Mouse (Mus musculus) Muller cell, postnatal 12 days (primary cell): ENCODE results near the gene Heatr4.
"Not testable (repeated sequence)": the region's sequence is repeated elsewhere in the genome, so short reads cannot be mapped to it uniquely, and the experiment has no call there.

Experiments
- DNase-seq: peaks from one replicate; pipeline ENCODE4 v3.0.0-alpha.2; 2015; ENCODE audit errors: inconsistent ontology term

Heatr4 gene

GRCm38 (mm10) chr12:83984752-83985151 is at the start of gene Heatr4:
Gene Heatr4 (minus strand): TSS chr12:83984852.
- DNase-seq, result no peak

GRCm38 (mm10) chr12:84034108-84034507 is 49.5 kb upstream of the Heatr4 start:
- no peak for DNase-seq

GRCm38 (mm10) chr12:84033302-84033701 is 48.6 kb upstream of the Heatr4 start:
- not testable (repeated sequence) for DNase-seq

- DNase-seq, result no peak
Observed at GRCm38 (mm10) chr12:84032854-84033253, 48.2 kb upstream of the Heatr4 start.

GRCm38 (mm10) chr12:84030659-84031332 is 46.1 kb upstream of the Heatr4 start:
- peak; percentile 37 for DNase-seq

- not testable (repeated sequence) for DNase-seq
Observed at GRCm38 (mm10) chr12:84029043-84029442, 44.4 kb upstream of the Heatr4 start.

- DNase-seq, result not testable (repeated sequence)
Observed at GRCm38 (mm10) chr12:84028328-84028727, 43.7 kb upstream of the Heatr4 start.

- no peak for DNase-seq
Observed at GRCm38 (mm10) chr12:84025888-84026287, 41.2 kb upstream of the Heatr4 start.

GRCm38 (mm10) chr12:84023052-84023745 is 38.5 kb upstream of the Heatr4 start:
- DNase-seq, result no peak

- not testable (repeated sequence) for DNase-seq
Observed at GRCm38 (mm10) chr12:84022266-84022665, 37.6 kb upstream of the Heatr4 start.

- DNase-seq, result not testable (repeated sequence)
Observed at GRCm38 (mm10) chr12:84020528-84020927, 35.9 kb upstream of the Heatr4 start.

GRCm38 (mm10) chr12:84013701-84014100 is 29.0 kb upstream of the Heatr4 start:
- DNase-seq, result no peak

GRCm38 (mm10) chr12:84013130-84013529 is 28.5 kb upstream of the Heatr4 start:
- no peak for DNase-seq

- peak; percentile 86 for DNase-seq
Observed at GRCm38 (mm10) chr12:84011251-84012040, 26.8 kb upstream of the Heatr4 start.

- DNase-seq, result no peak
Observed at GRCm38 (mm10) chr12:84010201-84010600, 25.5 kb upstream of the Heatr4 start.

GRCm38 (mm10) chr12:84009171-84009965 is 24.7 kb upstream of the Heatr4 start, which contains the start of gene Acot1:
Gene Acot1 (plus strand): TSS chr12:84009490.
- peak; percentile 93 for DNase-seq

GRCm38 (mm10) chr12:84008729-84009128 is 24.1 kb upstream of the Heatr4 start:
- no peak for DNase-seq

- DNase-seq, result no peak
Observed at GRCm38 (mm10) chr12:84008251-84008650, 23.6 kb upstream of the Heatr4 start.

- DNase-seq, result no peak
Observed at GRCm38 (mm10) chr12:84003866-84004265, 19.2 kb upstream of the Heatr4 start.

- DNase-seq, result no peak
Observed at GRCm38 (mm10) chr12:84000418-84000817, 15.8 kb upstream of the Heatr4 start.

- DNase-seq, result not testable (repeated sequence)
Observed at GRCm38 (mm10) chr12:83999237-83999636, 14.6 kb upstream of the Heatr4 start.
